Mouse (Mus musculus): ENCODE data around the gene Tcf20. TPM values are rescaled to one million over a fixed set of nuclear protein-coding genes. Genes with fewer than 3 reads are reported as not detected.

Tcf20 gene
- total and polyA plus RNA-seq, 3 experiments, result 34.7 to 92.0 (median 91.8) TPM

DNA sequence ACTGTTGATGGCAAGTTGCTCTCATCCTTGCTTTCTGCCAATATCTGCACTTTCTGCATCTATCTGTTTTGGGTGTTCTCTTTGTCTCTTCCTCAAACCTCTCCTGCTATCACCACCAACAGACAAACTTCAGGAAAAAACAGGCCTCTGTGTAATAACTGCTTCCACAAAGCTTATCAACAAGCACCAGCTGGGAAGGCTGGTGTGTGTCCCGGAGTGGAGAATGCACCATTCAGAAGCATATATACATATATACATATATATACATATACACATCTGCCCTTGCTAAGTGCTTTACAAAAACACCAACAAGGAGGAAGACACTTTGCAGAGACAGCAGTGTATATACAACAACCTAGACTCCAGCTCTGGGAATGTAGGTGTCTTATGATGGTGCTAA lies 177.1 kb downstream of the Tcf20 start (continued):
- TF ChIP-seq CHD1 (IDR thresholded peaks at IDR 0.05; ENCODE audit: low read depth, low read length), result no peak
- TF ChIP-seq ETS1 (IDR thresholded peaks at IDR 0.05; ENCODE audit: low read depth, low read length), result peak; percentile 98
- TF ChIP-seq POLR2AphosphoS5 (IDR thresholded peaks at IDR 0.05; ENCODE audit: borderline replicate concordance, low read depth, low read length), result no peak
- TF ChIP-seq ZKSCAN1 (IDR thresholded peaks at IDR 0.05; ENCODE audit: low read depth, low read length), result no peak
- no peak for TF ChIP-seq MAX (IDR thresholded peaks at IDR 0.05; ENCODE audit: low read length)
- TF ChIP-seq EP300 (IDR thresholded peaks at IDR 0.05; ENCODE audit: low read depth in 1 of 2, low read length in 2 of 2), result peak; percentile 98 to 99
- TF ChIP-seq NELFE (IDR thresholded peaks at IDR 0.05; ENCODE audit: low read depth, low read length), result no peak
- TF ChIP-seq GATA1 (IDR thresholded peaks at IDR 0.05; ENCODE audit: low read depth, low read length), result peak; percentile 96
- peak; percentile 91 for TF ChIP-seq MYB (IDR thresholded peaks at IDR 0.05; ENCODE audit: low read depth, low read length)
- no peak for TF ChIP-seq KAT2A (conservative IDR thresholded peaks at IDR 0.05; ENCODE audit: low read depth, low read length)
- TF ChIP-seq TBP (IDR thresholded peaks at IDR 0.05; ENCODE audit: low read depth, low read length), result no peak
- no peak for TF ChIP-seq POLR2A (IDR thresholded peaks at IDR 0.05; ENCODE audit: control insufficient read depth in 1 of 2, insufficient read depth in 1 of 2, low read depth in 1 of 2, low read length in 2 of 2, poor library complexity in 1 of 2)
- TF ChIP-seq TAL1 (IDR thresholded peaks at IDR 0.05; ENCODE audit: low read length), result peak; percentile 98
- no peak for TF ChIP-seq ZC3H11A (IDR thresholded peaks at IDR 0.05; ENCODE audit: low read depth, low read length)
- no peak for TF ChIP-seq RAD21 (IDR thresholded peaks at IDR 0.05; ENCODE audit: low read depth, low read length)
- no peak; the same call in 1 of the 2 replicates for TF ChIP-seq MXI1 (IDR thresholded peaks at IDR 0.05; ENCODE audit: low read depth, low read length)
- no peak for TF ChIP-seq E2F4 (IDR thresholded peaks at IDR 0.05; ENCODE audit: borderline replicate concordance, low read depth, low read length)
- no peak for TF ChIP-seq NRF1 (IDR thresholded peaks at IDR 0.05; ENCODE audit: insufficient read depth, low read depth, low read length, poor library complexity, severe bottlenecking)
- TF ChIP-seq JUND (IDR thresholded peaks at IDR 0.05; ENCODE audit: low read depth, low read length), result no peak
- TF ChIP-seq USF1 (IDR thresholded peaks at IDR 0.05; ENCODE audit: low read depth, low read length), result no peak

DNA sequence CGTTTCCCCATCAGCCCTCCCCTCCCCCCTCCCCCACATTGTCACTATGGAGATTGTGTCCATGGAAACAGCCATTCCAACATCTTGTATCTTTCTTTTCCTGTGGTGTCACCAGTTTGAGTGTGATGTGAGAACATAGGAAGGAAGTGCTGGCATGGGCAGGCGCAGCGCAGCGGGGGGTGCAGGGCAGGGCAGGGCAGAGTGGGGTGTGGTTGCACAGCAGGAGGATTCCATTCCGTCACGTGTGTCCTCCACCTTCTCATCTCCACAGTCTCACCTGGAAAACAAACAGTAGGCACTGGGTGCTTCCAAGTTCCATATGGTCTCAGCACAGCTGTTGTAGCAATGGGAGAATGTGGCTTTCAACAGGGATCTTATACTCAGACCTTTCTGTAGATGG lies 178.2 kb downstream of the Tcf20 start:
- Histone ChIP-seq H3K36me3 (ENCODE audit: control insufficient read depth in 1 of 2, insufficient read depth in 2 of 2, low read length in 2 of 2) (peaks cover 3 to 42% of the 10 kb centered on the region in 2 experiments; a peak in 3 of 4 replicates), H3K4me3 (ENCODE audit: control insufficient read depth in 1 of 2, insufficient read depth in 1 of 2, low read depth in 2 of 2, low read length in 2 of 2) (no peak overlapping the region), H3K9ac (ENCODE audit: control insufficient read depth, low read depth, low read length, poor library complexity, severe bottlenecking) (no peak overlapping the region), H3K79me2 (ENCODE audit: control insufficient read depth, insufficient read depth, low read length, poor library complexity) (no peaks in the 10 kb centered on the region), H3K4me1 (ENCODE audit: control insufficient read depth in 1 of 2, insufficient read depth in 2 of 2, low read length in 2 of 2) (peaks cover 14 to 26% of the 10 kb centered on the region in 2 experiments), H3K27ac (ENCODE audit: control insufficient read depth, low read depth, low read length) (peak overlapping the region; percentile 83), H3K9me3 (replicated peaks; ENCODE audit: insufficient read depth, low read length) (no peaks in the 10 kb centered on the region), H3K27me3 (ENCODE audit: control insufficient read depth in 1 of 2, insufficient read depth in 2 of 2, low read length in 2 of 2) (no peaks in the 10 kb centered on the region)
- peak; percentile 27 for DNase-seq (ENCODE audit: low read depth, low spot score)
- TF ChIP-seq CHD1 (IDR thresholded peaks at IDR 0.05; ENCODE audit: low read depth, low read length) (no peak), TBP (IDR thresholded peaks at IDR 0.05; ENCODE audit: low read depth, low read length) (no peak), TCF12 (IDR thresholded peaks at IDR 0.05; ENCODE audit: low read depth, low read length) (no peak), ZNF384 (IDR thresholded peaks at IDR 0.05; ENCODE audit: low read depth, low read length) (no peak), MXI1 (IDR thresholded peaks at IDR 0.05; ENCODE audit: low read depth, low read length) (0 out of 2 replicates have a peak, but pooled peaks have one; percentile 21), EP300 (IDR thresholded peaks at IDR 0.05; ENCODE audit: low read depth in 1 of 2, low read length in 2 of 2) (no peak), USF1 (IDR thresholded peaks at IDR 0.05; ENCODE audit: low read depth, low read length) (peak; percentile 59), BHLHE40 (IDR thresholded peaks at IDR 0.05; ENCODE audit: borderline replicate concordance, low read depth, low read length) (no peak), SIN3A (IDR thresholded peaks at IDR 0.05; ENCODE audit: low read length) (no peak), ETS1 (IDR thresholded peaks at IDR 0.05; ENCODE audit: low read depth, low read length) (peak; percentile 48; the same call in 1 of the 2 replicates), CHD2 (IDR thresholded peaks at IDR 0.05; ENCODE audit: low read length) (no peak)

Data from MEL (cell line).